Mouse (Mus musculus): ENCODE results near the gene Nfib. TPM values are rescaled to one million over a fixed set of nuclear protein-coding genes. Genes with fewer than 3 reads are reported as not detected.
A peak's percentile ranks its signal among the peaks of the same experiment; 100 is the strongest.

Nfib gene
- polyA plus RNA-seq, 1 experiment from 2014 or later: 58.8 TPM

GRCm38 (mm10) chr4:82644797-82645196 is 60.8 kb downstream of the Nfib start:
- Histone ChIP-seq H3K4me1 (replicated peaks) (peaks cover 9% of the 10 kb centered on the region; the same call in 1 of the 2 replicates), H3K4me2 (no peak overlapping the region), H3K4me3 (replicated peaks) (no peak overlapping the region), H3K27me3 (no peaks in the 10 kb centered on the region), H3K27ac (no peak overlapping the region), H3K9me3 (no peaks in the 10 kb centered on the region), H3K9ac (replicated peaks) (no peak overlapping the region), H3K36me3 (no peaks in the 10 kb centered on the region)
- ATAC-seq (ENCODE audit: insufficient number of reproducible peaks, insufficient read depth, low FRiP score, low TSS enrichment, low read depth): no peak
- 55% methylated on average over 9 of the region's 9 CpGs for WGBS

- no peak for ATAC-seq (ENCODE audit: insufficient number of reproducible peaks, insufficient read depth, low FRiP score, low TSS enrichment, low read depth)
- peaks cover 3% of the 10 kb centered on the region; the same call in 1 of the 2 replicates for H3K27me3 ChIP-seq
- no peak overlapping the region for H3K4me3 ChIP-seq (replicated peaks)
- H3K4me1 ChIP-seq (replicated peaks): peaks cover 9% of the 10 kb centered on the region; the same call in 1 of the 2 replicates
- 83% methylated on average over 5 of the region's 5 CpGs for WGBS
- no peak overlapping the region for H3K27ac ChIP-seq
- H3K9ac ChIP-seq (replicated peaks): no peak overlapping the region
- no peaks in the 10 kb centered on the region for H3K9me3 ChIP-seq
- no peaks in the 10 kb centered on the region for H3K36me3 ChIP-seq
- H3K4me2 ChIP-seq: no peak overlapping the region
Observed at GRCm38 (mm10) chr4:82643734-82644085, 61.8 kb downstream of the Nfib start.

GRCm38 (mm10) chr4:82643022-82643733 is 62.4 kb downstream of the Nfib start:
- peaks cover 9% of the 10 kb centered on the region; the same call in 1 of the 2 replicates for H3K4me1 ChIP-seq (replicated peaks)
- H3K4me2 ChIP-seq: no peak overlapping the region
- 57% methylated on average over 6 of the region's 6 CpGs for WGBS
- no peak; the same call in 1 of the 2 replicates for ATAC-seq (ENCODE audit: insufficient number of reproducible peaks, insufficient read depth, low FRiP score, low TSS enrichment, low read depth)
- H3K27ac ChIP-seq: no peak overlapping the region
- no peaks in the 10 kb centered on the region for H3K9me3 ChIP-seq
- H3K27me3 ChIP-seq: peaks cover 5% of the 10 kb centered on the region; the same call in 1 of the 2 replicates
- H3K4me3 ChIP-seq (replicated peaks): no peak overlapping the region
- H3K9ac ChIP-seq (replicated peaks): no peak overlapping the region
- H3K36me3 ChIP-seq: no peaks in the 10 kb centered on the region

- no peak for ATAC-seq (ENCODE audit: insufficient number of reproducible peaks, insufficient read depth, low FRiP score, low TSS enrichment, low read depth)
Observed at GRCm38 (mm10) chr4:82641066-82641680, 64.4 kb downstream of the Nfib start.

GRCm38 (mm10) chr4:82638251-82638650 is 67.3 kb downstream of the Nfib start:
- H3K27me3 ChIP-seq: peaks cover 10% of the 10 kb centered on the region; the same call in 1 of the 2 replicates
- H3K9me3 ChIP-seq: no peaks in the 10 kb centered on the region
- H3K36me3 ChIP-seq: no peaks in the 10 kb centered on the region
- no peak overlapping the region for H3K4me2 ChIP-seq
- peaks cover 7% of the 10 kb centered on the region for H3K4me1 ChIP-seq (replicated peaks)
- no peak overlapping the region for H3K27ac ChIP-seq
- H3K9ac ChIP-seq (replicated peaks): no peak overlapping the region
- WGBS: 92% methylated on average over 9 of the region's 9 CpGs
- no peak overlapping the region for H3K4me3 ChIP-seq (replicated peaks)
- no peak for ATAC-seq (ENCODE audit: insufficient number of reproducible peaks, insufficient read depth, low FRiP score, low TSS enrichment, low read depth)

More at GRCm38 (mm10) chr4:82641066-82641680, 64.4 kb downstream of the Nfib start:
- H3K27me3 ChIP-seq: peaks cover 10% of the 10 kb centered on the region; the same call in 1 of the 2 replicates
- H3K4me3 ChIP-seq (replicated peaks): no peak overlapping the region
- no peak overlapping the region for H3K4me2 ChIP-seq
- 80% methylated on average over 5 of the region's 5 CpGs for WGBS
- H3K27ac ChIP-seq: no peak overlapping the region
- H3K36me3 ChIP-seq: no peaks in the 10 kb centered on the region
- no peaks in the 10 kb centered on the region for H3K9me3 ChIP-seq
- H3K9ac ChIP-seq (replicated peaks): no peak overlapping the region
- H3K4me1 ChIP-seq (replicated peaks): peaks cover 9% of the 10 kb centered on the region; the same call in 1 of the 2 replicates

GRCm38 (mm10) chr4:82637633-82638032 is 67.9 kb downstream of the Nfib start:
- ATAC-seq (ENCODE audit: insufficient number of reproducible peaks, insufficient read depth, low FRiP score, low TSS enrichment, low read depth): no peak
- Histone ChIP-seq H3K4me3 (replicated peaks) (no peak overlapping the region), H3K9me3 (no peaks in the 10 kb centered on the region), H3K9ac (replicated peaks) (no peak overlapping the region), H3K4me2 (no peak overlapping the region), H3K4me1 (replicated peaks) (peaks cover 7% of the 10 kb centered on the region), H3K27ac (no peak overlapping the region), H3K27me3 (peaks cover 10% of the 10 kb centered on the region; the same call in 1 of the 2 replicates), H3K36me3 (no peaks in the 10 kb centered on the region)
- 91% methylated on average over 4 of the region's 4 CpGs for WGBS

GRCm38 (mm10) chr4:82636658-82637057 is 68.9 kb downstream of the Nfib start:
- peaks cover 10% of the 10 kb centered on the region; the same call in 1 of the 2 replicates for H3K27me3 ChIP-seq
- no peak for ATAC-seq (ENCODE audit: insufficient number of reproducible peaks, insufficient read depth, low FRiP score, low TSS enrichment, low read depth)
- H3K4me2 ChIP-seq: no peak overlapping the region
- H3K36me3 ChIP-seq: no peaks in the 10 kb centered on the region
- H3K27ac ChIP-seq: no peak overlapping the region
- peaks cover 7% of the 10 kb centered on the region for H3K4me1 ChIP-seq (replicated peaks)
- 67% methylated on average over 5 of the region's 5 CpGs for WGBS
- no peak overlapping the region for H3K9ac ChIP-seq (replicated peaks)
- H3K9me3 ChIP-seq: no peaks in the 10 kb centered on the region
- no peak overlapping the region for H3K4me3 ChIP-seq (replicated peaks)

- Histone ChIP-seq H3K9me3 (no peaks in the 10 kb centered on the region), H3K4me2 (no peak overlapping the region), H3K27me3 (peaks cover 10% of the 10 kb centered on the region; the same call in 1 of the 2 replicates), H3K4me3 (replicated peaks) (no peak overlapping the region), H3K9ac (replicated peaks) (no peak overlapping the region), H3K4me1 (replicated peaks) (peaks cover 7% of the 10 kb centered on the region), H3K36me3 (no peaks in the 10 kb centered on the region), H3K27ac (no peak overlapping the region)
- ATAC-seq (ENCODE audit: insufficient number of reproducible peaks, insufficient read depth, low FRiP score, low TSS enrichment, low read depth): no peak
- 70% methylated on average over 5 of the region's 5 CpGs for WGBS
Observed at GRCm38 (mm10) chr4:82635881-82636280, 69.7 kb downstream of the Nfib start.

- H3K4me3 ChIP-seq (replicated peaks): no peak overlapping the region
- 91% methylated on average over 11 of the region's 11 CpGs for WGBS
- H3K4me1 ChIP-seq (replicated peaks): peaks cover 9% of the 10 kb centered on the region
- no peak for ATAC-seq (ENCODE audit: insufficient number of reproducible peaks, insufficient read depth, low FRiP score, low TSS enrichment, low read depth)
- H3K4me2 ChIP-seq: no peak overlapping the region
- no peaks in the 10 kb centered on the region for H3K36me3 ChIP-seq
- no peaks in the 10 kb centered on the region for H3K9me3 ChIP-seq
- H3K27ac ChIP-seq: no peak overlapping the region
- H3K9ac ChIP-seq (replicated peaks): no peak overlapping the region
- peaks cover 10% of the 10 kb centered on the region; the same call in 1 of the 2 replicates for H3K27me3 ChIP-seq
Observed at GRCm38 (mm10) chr4:82635118-82635517, 70.4 kb downstream of the Nfib start.

GRCm38 (mm10) chr4:82634365-82634764 is 71.2 kb downstream of the Nfib start:
- no peak overlapping the region for H3K4me2 ChIP-seq
- H3K36me3 ChIP-seq: no peaks in the 10 kb centered on the region
- peaks cover 9% of the 10 kb centered on the region for H3K4me1 ChIP-seq (replicated peaks)
- ATAC-seq (ENCODE audit: insufficient number of reproducible peaks, insufficient read depth, low FRiP score, low TSS enrichment, low read depth): peak; percentile 89
- H3K4me3 ChIP-seq (replicated peaks): no peak overlapping the region
- WGBS: 24% methylated on average over 7 of the region's 7 CpGs
- H3K9ac ChIP-seq (replicated peaks): no peak overlapping the region
- H3K27ac ChIP-seq: no peak overlapping the region
- no peaks in the 10 kb centered on the region for H3K9me3 ChIP-seq
- peaks cover 8% of the 10 kb centered on the region; the same call in 1 of the 2 replicates for H3K27me3 ChIP-seq

- peak overlapping the region; percentile 75; the same call in 1 of the 2 replicates for H3K27ac ChIP-seq
- ATAC-seq (ENCODE audit: insufficient number of reproducible peaks, insufficient read depth, low FRiP score, low TSS enrichment, low read depth): no peak
Observed at GRCm38 (mm10) chr4:82624285-82625045, 81.1 kb downstream of the Nfib start.

More at GRCm38 (mm10) chr4:82624285-82625045, 81.1 kb downstream of the Nfib start:
- no peak overlapping the region for H3K4me2 ChIP-seq
- peaks cover 26% of the 10 kb centered on the region for H3K4me1 ChIP-seq (replicated peaks)
- H3K36me3 ChIP-seq: no peaks in the 10 kb centered on the region
- no peaks in the 10 kb centered on the region for H3K9me3 ChIP-seq
- no peak overlapping the region for H3K9ac ChIP-seq (replicated peaks)
- H3K4me3 ChIP-seq (replicated peaks): no peak overlapping the region
- H3K27me3 ChIP-seq: no peaks in the 10 kb centered on the region
- WGBS: 73% methylated on average over 8 of the region's 8 CpGs
